Mouse (Mus musculus) right cerebral cortex, adult 18-20 months (tissue): ENCODE data around the gene Sh2d6.
"Not testable (repeated sequence)": the region's sequence is repeated elsewhere in the genome, so short reads cannot be mapped to it uniquely, and the experiment has no call there.

Source experiments
- DNase-seq: peaks from one replicate; pipeline ENCODE4 v3.0.0; 2022; ENCODE audit warnings: mixed read lengths

Sh2d6 gene

DNA sequence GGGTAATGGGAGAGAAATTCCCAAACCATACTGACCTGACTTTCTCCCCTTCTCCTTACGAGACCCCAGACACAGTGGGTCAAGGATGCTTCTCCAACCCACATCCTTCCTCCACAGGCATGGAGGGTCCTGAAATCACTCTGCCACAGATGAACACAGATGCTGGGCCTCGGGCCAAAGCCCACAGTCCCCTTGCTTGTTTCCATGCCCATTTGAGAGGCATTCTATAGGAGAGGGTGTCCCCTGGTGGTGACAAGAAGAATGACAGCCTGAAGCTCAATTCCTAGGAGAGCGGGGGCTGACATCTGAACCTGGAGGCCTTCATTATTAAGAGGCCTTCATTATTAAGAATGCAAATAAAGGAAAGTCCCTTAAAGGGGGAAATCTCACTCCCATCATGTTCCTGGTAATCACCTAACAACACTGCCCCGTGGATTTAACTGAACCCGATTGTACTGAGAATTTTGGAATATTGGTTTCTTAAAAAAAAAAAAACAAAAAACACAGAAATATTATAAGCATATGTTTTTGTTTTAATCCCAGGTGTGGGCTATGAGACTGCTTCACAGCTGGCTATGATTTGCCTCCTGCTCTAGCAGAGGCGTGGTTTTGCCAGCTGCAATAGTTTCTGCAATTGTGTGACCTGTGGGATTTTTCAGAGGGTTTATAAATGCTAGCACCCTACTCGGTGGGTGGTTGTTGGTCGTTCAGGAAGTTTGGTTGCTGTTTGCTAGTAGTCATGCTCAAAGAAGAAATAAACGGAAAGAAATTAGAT, 12.7 kb upstream of the Sh2d6 start:
- DNase-seq: peak; percentile 66

DNA sequence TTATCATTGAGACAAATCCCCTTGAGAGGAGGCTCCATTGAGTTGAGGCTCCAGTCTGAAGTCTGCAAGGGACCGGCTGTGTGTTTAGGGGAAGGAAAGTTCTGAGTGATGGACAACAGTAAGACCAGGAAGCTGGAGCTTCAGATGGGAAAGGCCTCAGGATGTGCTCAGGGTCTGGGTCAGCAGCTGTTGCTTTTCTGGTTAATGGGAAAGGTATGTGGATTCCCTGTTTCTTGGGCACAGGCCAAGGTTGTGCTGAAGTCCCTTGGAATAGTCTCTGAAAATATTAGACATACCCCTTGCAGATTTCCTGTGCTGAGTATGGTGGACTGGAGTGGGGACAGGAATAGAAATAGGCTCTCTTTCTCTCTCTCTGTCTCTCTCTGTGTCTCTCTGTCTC, 12.0 kb upstream of the Sh2d6 start:
- not testable (repeated sequence) for DNase-seq

DNA sequence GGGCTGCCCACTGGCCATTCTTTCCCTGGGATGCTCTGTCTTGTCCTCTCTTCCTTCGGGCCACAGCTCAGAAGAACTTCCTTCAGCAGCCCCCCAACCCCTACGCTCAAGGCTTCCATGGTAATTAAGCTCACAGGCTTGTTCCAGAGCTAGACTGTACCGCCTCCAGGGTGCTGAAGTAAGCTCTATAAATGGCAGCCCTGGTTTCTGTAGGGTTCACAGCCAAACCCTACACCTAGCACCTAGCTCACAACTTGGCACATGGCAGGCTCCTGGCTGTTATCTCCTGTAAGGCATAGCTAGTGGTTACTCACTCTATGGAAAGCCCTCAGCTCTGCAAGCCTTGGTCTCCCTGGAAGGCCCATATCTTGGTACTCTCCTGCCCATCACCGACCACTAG, 11.1 kb upstream of the Sh2d6 start:
- peak; percentile 44 for DNase-seq

DNA sequence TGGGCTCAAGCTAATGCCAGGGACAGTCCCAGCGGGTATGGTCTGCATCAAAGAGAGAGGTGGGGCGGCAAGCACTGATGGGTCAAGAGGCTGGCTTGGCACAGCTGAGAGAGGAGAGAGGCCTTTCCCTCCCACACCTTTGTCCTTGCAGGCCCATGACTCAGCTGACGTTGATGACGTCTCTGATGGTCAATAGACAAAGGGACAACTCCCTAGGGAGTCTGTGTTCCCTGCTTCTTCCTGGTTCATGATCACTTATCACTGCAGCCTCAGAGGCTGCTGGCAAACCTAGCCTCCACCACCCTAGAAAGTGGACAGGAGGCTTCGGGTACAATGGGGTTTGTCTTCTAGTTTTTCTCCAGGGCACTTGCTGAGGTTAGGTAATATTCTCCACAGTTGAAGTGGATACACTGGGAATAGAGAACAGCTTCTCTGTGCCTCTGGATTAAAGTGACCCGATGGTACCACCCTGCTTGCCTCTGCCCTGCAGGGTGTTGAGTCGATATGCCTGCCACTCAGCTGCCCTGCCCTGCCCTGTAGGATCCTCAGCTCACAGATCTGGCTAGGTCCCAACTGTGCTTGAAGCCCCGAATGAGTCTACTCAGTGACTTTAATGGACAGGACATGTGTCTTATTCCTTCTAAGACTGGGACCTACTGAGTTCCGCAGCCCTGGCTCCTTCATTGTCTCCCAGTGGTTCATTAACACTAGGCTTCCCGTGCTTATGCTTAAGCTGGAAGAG, 7.1 kb upstream of the Sh2d6 start:
- no peak for DNase-seq

DNA sequence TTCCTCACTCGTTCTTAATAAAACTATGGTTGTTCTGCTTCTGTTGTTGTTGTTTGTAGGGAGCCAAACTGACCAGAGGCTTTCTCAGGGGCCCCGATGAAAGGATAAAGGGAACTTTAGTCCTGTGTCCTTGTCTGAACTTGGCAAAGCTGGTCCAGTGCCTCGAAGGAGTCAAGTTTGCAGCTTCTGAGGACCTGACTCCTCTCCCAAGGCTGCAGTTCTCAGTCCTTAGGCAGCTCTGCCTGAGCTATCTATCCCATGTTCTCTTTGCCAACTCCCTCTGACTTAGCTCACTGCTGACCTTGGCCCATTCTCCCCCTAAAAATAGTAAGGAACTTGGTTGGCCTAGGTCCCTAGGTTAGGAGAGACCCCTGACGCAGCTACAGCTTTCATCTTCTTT, 5.6 kb upstream of the Sh2d6 start:
- DNase-seq: no peak

DNA sequence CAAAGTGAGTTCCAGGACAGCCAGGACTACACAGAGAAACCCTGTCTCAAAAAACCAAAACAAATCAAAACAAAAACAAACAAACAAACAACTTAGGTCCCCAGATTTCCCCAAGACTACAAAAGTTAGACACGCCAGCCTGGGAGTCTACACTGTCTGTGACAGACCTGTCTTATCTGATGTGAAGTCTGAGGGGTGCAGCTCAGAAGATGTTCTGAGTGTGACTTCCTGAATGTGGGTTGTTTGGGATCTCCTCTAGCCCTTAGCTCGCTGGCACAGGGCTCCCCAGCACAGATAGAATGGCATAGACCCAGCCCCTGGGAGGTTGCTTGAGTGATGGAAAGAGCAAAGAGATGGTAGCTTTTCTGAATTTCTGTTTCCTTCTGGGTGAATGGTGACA, 2.7 kb upstream of the Sh2d6 start:
- DNase-seq: no peak

DNA sequence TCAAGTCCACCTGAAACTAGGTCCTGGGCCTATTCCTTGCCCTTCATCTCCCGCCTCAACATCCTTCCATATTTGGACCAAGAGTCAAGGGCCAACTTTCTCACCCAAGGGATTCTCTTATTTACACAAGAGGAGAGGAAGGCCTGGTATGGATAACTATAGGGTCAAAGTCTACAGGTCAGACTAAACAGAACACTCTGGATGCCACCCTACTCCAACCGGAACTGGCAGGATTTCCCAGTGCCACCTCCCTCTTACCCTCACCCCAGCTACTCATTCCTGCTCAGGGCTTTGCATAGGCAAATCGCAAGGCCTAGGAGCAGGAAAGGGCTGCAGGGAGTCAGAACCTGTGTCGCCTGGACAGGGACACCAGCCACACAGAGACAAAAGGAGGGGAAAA, 1.7 kb upstream of the Sh2d6 start:
- no peak for DNase-seq

DNA sequence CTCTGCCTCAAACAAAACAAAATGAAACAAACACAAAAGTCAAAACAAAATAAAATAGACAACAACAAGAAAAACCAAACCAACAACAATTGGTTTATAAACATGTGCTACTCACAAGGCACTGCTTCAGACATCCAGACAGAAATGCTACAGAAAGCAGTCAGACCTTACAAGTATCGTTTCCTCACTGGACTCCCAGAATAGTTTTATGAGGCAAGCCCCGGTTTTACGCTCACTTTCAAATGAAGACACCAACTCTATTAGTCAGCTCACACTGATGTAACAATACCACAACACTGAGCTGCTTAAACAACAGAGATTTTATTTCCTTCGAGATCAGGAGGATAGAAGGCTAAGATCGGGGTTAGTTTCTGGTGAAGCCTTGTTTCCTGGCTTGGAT, 781 bp upstream of the Sh2d6 start:
- DNase-seq: no peak

DNA sequence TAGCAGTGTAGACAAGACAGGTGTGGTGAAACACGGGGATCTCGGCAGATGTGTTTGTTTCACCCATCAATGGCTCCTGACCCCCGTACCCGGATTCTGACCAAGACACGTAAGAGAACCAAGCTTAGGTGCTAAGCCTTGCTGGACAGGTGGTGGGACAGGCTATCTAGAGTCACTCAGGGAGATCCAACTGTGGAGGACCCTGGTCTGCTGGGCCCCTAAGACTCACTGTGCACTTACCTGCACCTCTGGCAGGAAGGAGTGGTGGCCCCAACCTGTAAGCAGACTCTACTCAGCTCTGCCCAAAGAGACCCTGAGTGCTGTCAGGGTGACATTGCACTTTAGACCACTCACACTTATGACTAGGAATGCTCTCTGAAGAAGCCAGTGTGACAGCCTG, 603 bp downstream of the Sh2d6 start:
- no peak for DNase-seq

DNA sequence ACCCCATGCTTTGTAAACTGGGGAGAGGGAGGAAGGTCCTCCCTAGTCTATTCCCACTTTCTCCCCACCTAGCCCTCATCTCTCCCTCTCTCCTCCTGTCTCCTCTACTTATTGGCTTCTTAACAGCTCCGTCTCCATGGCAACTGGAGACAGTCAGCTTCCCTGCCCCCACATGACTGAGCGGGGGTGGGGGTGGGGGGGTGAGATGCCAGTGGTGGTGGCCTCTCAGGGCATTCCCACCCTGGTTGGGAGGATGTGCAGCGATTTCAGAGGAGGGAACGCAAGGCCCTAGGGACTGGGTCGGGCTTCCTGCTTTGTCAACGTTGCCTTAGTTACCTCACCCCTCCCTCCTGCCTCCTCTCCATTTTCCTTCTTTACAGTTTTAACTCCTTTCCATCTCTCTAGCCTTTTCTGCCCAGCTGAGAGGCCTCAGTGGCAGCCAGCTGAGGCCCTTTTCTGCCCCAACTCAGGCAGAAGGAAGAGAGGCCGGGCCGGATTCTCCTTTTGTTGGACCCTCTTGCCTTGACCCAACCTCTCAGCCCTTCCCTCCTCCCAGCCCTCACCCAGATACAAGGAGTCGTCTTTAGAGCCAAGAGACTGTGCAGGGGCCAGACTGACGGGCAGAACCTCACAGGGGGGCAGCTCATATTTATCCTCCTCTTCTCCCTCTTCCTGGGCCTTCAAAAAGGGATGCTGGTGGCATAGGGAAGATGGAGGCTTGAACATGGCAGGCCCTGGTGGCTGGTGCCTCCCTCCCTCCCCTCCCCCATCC, 1.4 kb downstream of the Sh2d6 start:
- DNase-seq: peak; percentile 55

DNA sequence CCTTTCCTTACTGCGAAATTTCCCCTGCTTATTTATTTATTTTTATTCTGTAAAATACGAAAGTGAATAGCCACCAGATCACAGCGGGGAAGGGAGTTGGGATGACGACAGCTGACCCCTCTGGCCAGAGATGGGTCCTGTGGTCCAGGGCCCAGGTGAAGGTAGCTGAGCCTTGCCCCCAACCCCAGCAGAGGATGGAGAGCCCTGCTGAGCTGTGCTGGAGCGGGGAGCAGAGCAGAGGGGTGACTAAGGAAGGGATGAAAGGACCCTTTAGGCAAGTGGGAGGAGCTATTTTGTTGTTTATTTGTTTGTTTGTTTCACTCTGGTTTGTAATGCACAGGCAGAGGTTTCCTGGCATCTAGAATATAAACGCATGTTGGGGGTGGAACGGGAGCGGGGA, 2.2 kb downstream of the Sh2d6 start:
- no peak for DNase-seq

DNA sequence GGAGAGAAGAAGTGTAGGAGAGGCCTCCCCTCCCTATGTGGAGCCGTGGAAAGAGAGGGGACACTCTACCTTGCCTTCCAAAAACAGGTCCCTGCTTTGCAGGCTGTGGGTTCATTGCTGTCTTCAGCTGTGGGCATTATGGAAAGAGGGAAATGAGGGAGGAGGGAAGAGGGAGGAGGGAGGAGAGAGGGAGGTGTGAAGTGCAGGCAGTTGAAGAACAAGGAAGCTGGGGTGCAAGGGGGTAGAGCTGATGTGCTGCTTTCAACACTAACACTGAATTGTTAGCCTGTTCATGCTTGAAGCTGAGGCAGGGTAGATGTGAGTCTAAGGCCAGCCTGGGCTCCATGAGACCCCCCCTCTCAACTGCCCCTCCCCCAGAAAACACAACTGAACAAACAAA, 2.7 kb downstream of the Sh2d6 start:
- DNase-seq: no peak

DNA sequence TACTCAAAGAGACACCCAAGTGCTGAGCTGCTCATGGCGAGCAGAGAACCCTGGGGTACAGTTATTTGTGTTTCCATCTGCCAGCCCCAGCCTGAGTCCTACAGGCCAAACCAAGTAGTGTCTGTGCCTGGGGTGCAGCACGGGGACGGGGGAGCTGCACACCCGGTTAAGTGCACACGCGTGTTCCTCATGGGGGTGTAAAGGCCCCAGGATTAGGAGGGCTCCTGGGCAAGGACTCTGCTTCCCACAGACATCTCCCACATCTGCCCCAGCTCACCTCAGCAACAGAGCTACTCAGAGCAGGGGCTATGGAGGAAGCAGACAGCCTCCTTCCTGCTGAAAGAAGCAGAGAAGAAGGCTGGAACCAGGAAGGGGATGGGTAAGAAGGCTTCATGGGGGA, 5.9 kb downstream of the Sh2d6 start:
- no peak for DNase-seq

DNA sequence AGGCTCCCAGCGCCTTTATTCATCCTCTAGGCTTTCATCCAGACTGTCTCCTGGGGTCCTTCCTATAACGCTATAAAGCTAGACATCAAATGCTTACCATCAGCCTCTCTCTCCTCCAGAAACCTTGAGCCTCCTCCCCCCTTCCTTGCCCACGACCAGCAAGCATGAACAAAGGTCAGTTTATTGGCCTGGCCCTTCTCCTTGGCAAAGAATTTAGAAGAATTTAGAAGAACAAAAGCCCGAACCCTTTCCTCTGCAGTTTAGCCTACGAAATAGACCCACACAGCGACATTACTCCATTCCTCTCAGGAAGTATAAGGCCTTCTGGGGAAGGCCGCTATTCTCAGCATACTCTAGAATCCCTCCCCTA, 8.5 kb downstream of the Sh2d6 start:
- DNase-seq: no peak

DNA sequence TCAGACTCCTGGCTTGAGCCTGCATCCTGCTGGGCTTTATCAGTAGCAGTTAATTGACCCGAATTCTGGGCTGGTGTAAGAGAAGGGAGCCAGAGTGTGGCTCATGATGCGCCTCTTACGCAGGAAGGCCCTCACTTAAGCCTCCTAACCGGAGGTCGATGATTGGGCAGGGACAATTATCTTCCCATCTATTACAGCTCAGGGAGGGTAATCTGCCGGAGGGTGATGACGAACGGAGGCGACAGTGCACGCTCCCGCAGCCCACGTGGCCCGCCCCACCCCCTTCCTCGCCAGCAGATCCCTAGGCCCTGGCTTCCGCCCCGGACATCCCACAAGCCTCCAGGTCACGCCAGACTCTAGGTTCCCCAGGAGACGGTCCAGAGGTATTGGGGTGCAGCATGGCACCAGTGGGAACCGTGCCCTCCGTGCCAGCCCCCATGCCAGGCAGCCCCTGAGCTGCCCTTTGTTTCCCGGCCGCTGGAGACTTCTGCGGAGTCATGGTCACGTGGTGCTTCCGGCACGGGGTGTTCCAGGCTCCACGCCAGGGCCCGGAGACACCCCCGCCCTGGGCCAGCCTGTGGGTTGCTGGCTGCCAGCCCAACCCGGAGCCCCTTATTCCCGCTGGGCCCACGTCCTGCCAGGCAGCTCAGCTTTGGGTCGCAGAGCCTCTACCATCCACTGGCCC, 9.0 kb downstream of the Sh2d6 start:
- DNase-seq: peak; percentile 93

DNA sequence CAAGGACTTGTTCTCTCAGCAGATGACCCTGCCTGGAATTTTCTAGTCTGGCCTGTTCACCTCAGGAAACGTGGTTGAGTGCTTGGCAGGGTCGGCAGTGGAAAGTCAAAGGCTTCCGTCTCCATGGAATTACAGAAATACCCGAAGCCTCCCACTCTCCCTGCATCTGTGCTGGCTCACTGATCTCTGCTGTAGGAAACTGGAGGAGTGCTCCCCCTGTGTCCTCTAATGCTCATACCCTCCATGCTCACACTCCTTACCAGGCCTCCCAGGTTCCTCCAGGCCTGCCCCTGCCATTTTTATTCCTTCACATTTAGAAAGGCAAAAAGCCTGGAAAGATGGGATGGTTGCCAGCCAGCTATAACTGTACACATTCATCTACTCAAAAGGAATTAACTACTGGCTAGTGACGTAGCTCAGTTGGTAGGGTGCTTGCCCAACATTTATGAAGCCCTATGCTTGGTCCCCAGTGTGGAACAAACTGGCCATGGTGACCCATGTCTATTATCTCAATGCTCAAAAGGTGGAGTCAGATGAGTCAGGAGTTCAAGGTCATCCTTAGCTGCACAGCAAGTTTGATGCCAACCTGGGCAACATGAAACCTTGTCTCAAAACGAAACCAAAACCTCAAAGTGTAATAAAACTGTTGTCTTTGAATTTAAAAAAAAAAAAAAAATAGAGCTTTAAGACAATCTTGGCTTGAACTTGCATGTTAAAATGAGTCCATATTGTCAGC, 10.7 kb downstream of the Sh2d6 start:
- DNase-seq: no peak

DNA sequence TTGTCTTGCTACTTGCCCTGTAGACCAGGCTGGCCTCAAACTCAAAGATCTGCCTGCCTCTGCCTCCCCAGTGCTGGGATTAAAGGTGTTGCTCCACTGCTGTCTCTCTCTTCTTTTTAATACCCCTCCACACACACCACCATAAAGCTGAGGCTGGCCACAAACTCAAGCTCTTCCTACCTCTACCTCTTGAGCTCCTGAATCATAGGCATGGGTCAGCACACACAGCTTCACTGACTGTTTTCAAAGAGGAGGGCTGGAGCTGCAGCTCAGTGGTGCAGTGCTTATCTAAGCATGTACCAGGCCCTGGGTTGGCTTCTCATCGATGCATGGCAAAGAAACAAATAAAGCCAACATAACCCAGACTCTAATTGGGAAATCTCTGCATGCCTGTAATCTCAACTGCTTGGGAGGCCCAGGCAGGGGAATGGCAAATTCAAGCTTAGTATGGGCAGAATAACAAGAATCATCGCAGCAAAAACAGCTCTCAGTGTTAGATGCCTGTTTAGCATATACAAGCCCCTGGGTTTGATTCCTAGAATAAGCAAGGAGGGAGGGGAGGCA, 11.6 kb downstream of the Sh2d6 start:
- no peak for DNase-seq

DNA sequence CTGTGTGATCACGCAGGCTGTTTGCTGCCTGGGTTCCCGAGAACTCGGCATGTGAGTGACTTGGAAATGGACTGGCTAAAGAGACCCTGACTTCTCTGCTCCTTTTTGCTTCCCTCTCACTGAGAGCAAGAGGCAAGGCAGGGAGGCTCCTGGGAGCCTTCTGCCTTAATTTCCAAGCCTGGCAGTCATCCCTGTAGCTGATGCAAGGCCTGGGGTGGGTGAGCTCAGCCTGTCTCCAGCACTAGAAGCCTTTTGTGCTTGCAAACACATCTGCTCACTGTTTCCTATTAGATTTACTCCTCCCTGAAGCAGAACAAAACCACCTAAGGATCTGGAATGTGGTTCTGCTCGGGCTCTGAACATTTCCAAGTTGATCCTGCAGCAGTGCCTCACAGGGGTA, 12.9 kb downstream of the Sh2d6 start:
- no peak for DNase-seq

DNA sequence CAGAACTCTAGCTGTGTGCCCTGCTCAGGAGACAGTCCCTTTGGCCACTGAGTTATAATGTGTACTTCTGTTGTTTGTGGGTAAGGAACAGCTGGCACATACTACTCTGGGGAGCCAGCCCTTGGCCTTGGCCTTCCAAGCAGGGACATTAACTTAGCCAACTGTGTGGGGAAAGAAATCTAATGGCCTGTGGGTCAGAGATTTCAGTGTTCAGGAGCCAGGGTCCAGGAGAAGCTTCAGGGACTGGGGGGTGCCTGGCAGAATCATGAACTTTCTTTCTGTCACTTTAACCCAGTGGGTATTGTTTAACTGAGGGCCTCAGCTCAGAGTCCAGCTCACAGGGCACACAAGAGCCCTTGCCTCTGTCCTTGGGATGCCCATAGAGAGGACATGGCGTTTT, 15.4 kb downstream of the Sh2d6 start:
- no peak for DNase-seq

DNA sequence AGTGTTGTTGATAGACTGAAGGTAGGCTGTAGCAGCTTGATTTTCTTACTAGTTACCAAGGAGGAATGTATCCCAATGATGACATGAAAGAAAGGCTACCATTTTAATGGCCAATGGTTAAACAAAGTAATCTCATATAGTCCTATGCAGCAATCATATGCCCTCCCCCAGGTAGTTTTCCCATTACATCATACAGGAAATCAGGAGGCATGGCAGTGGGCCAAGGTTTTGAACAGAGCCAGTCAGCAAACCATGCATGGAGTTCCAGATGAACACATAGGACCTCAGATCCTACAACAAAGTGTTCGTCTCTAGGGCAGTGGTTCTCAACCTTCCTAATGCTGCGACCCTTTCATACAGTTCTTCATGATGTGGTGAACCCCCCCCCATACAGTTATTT, 17.6 kb downstream of the Sh2d6 start:
- no peak for DNase-seq

DNA sequence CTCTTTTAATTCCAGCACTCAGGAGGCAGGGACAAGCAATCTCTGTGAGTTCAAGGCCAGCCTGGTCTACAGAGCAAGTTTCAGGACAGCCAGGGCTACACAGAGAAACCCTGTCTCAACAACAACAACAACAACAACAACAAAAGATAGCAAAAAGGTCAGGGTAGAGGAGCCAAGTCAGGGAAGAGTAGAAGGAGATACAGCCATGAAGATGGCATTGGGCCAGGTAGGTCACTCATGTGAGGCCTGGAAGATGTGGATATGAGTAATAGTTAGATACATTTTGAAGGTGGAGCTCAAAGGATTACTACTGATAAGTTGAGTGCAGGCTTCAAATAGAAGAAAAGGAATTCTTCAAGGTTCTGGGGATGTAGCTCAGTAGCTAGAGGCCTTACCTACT, 18.2 kb downstream of the Sh2d6 start:
- DNase-seq: no peak

DNA sequence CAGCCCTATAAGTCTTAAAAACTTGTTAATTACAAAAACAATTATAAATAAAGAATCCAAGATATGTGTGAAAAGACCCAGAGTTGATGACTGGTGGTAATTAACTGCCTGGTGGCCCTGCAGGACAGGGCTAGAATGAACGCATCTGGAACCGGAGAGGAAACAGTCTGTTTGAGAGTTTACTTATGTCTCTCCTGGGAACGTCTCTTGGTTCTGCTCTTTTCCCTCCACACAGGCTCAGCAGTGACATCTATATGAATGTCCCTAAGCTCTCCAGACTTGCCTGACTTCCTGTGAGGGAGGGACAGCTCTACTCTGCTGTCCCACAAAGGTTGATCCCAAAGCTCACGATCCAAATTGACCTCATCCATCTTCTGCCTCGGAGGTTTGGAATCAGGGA, 22.6 kb downstream of the Sh2d6 start:
- no peak for DNase-seq
